In genomic region chr13:63319814-63320213, GRCm38 (mm10) we compare ENCODE assay signal across 26 mouse cellular contexts.
"Had no signal": no experiment of that assay in that cellular context is flagged by ENCODE, and none has a peak within 500 bp of the region (broad histone marks: within the 10 kb centered on the region; RNA-seq: fewer than 3 reads in every experiment).

No protein-coding gene starts in this region.

- H3K36me3 ChIP-seq: limb, embryonic 13.5 days had no signal

- H3K27ac ChIP-seq: heart, adult 2 months; heart, embryonic 13.5 days; heart, embryonic 15.5 days; hindbrain, embryonic 13.5 days; hindbrain, embryonic 15.5 days; hindbrain, postnatal 0 days; kidney, embryonic 15.5 days; kidney, postnatal 0 days; liver, embryonic 12.5 days; liver, embryonic 14.5 days had no signal

- H3K9me3 ChIP-seq: heart, embryonic 13.5 days; heart, embryonic 15.5 days; hindbrain, embryonic 13.5 days; hindbrain, embryonic 15.5 days; kidney, embryonic 15.5 days; limb, embryonic 13.5 days; limb, embryonic 15.5 days; liver, embryonic 12.5 days had no signal

- ATAC-seq: hindbrain, postnatal 0 days; intestine, embryonic 16.5 days; liver, embryonic 12.5 days had no signal

- H3K27me3 ChIP-seq: heart, embryonic 13.5 days; heart, embryonic 15.5 days; hindbrain, embryonic 13.5 days; hindbrain, embryonic 15.5 days; kidney, embryonic 15.5 days; limb, embryonic 13.5 days; limb, embryonic 15.5 days; liver, embryonic 12.5 days had no signal

- H3K9ac ChIP-seq: heart, embryonic 13.5 days; heart, embryonic 15.5 days; hindbrain, embryonic 13.5 days; hindbrain, embryonic 15.5 days; kidney, embryonic 15.5 days; limb, embryonic 13.5 days; limb, embryonic 15.5 days; liver, embryonic 12.5 days; liver, embryonic 14.5 days had no signal

- H3K4me3 ChIP-seq: heart, adult 2 months; heart, embryonic 13.5 days; heart, embryonic 15.5 days; hindbrain, embryonic 13.5 days; hindbrain, embryonic 15.5 days; kidney, embryonic 15.5 days; limb, embryonic 13.5 days; limb, embryonic 15.5 days; liver, embryonic 12.5 days had no signal

- H3K4me2 ChIP-seq: heart, embryonic 11.5 days; heart, embryonic 13.5 days; heart, embryonic 15.5 days; hindbrain, embryonic 13.5 days; hindbrain, embryonic 15.5 days; kidney, embryonic 15.5 days; limb, embryonic 13.5 days; limb, embryonic 15.5 days; liver, embryonic 12.5 days had no signal

- DNase-seq: gastrocnemius, postnatal 14 days; gastrocnemius, postnatal 36 days; heart, adult 11 months; heart, adult 2 months; heart, postnatal 14 days; heart, postnatal 36 days; kidney, adult 11 months; kidney, adult 2 months; kidney, adult 9 months; kidney, postnatal 14 days; kidney, postnatal 36 days; layer of hippocampus, postnatal 36 days; left cerebral cortex, postnatal 4 days had no signal
